Mouse (Mus musculus): ENCODE results near the gene Dmrtc2.

- TF ChIP-seq FLI1 (IDR thresholded peaks at IDR 0.05; ENCODE audit: low read length) (no peak), GATA1 (IDR thresholded peaks at IDR 0.05; ENCODE audit: borderline replicate concordance, low read length) (no peak)
Measured at GRCm38 (mm10) chr7:24889431-24890220, 19.8 kb downstream of the Dmrtc2 start.
